Mouse (Mus musculus) midbrain, postnatal 0 days (tissue): ENCODE data around the gene Vps4b. TPM values are rescaled to one million over a fixed set of nuclear protein-coding genes. Genes with fewer than 3 reads are reported as not detected.

Source experiments
- ATAC-seq: fragments of 200-750 bp; cut with Nextera tagmentation; 2 replicates; pipeline ENCODE4 v1.8.0; 2017; ENCODE audit warnings: moderate number of reproducible peaks, mild to moderate bottlenecking, moderate TSS enrichment, moderate library complexity; ENCODE audit not compliant: low FRiP score
- DNase-seq: peaks from one replicate; pipeline ENCODE4 v3.0.0-alpha.2; 2015; ENCODE audit warnings: low spot score
- H3K27ac ChIP-seq: fragments of 300-500 bp; sonication (generic); 2 replicates; pipeline ENCODE4 v1.5.1; 2014; ENCODE audit warnings: low read depth, mild to moderate bottlenecking, low read length, mixed read lengths
- H3K27me3 ChIP-seq: fragments of 300-500 bp; sonication (generic); 2 replicates; pipeline ENCODE4 v1.6.1; 2014; ENCODE audit warnings: low read length, control low read depth, mixed read lengths; ENCODE audit not compliant: insufficient read depth
- H3K36me3 ChIP-seq: fragments of 300-500 bp; sonication (generic); 2 replicates; pipeline ENCODE4 v1.6.1; 2014; ENCODE audit warnings: low read length, control low read depth, mixed read lengths; ENCODE audit not compliant: insufficient read depth
- H3K4me1 ChIP-seq: fragments of 300-500 bp; sonication (generic); 2 replicates; pipeline ENCODE4 v1.6.1; 2014; ENCODE audit warnings: mild to moderate bottlenecking, control low read depth, antibody characterized with exemption, low read length, mixed read lengths; ENCODE audit not compliant: insufficient read depth
- H3K4me2 ChIP-seq: fragments of 300-500 bp; sonication (generic); 2 replicates; pipeline ENCODE4 v1.6.1; 2014; ENCODE audit warnings: low read depth, mild to moderate bottlenecking, low read length, mixed read lengths; ENCODE audit not compliant: poor library complexity, severe bottlenecking
- H3K4me3 ChIP-seq: fragments of 300-500 bp; sonication (generic); 2 replicates; pipeline ENCODE4 v1.5.1; 2014; ENCODE audit warnings: low read depth, mild to moderate bottlenecking, low read length, moderate library complexity
- H3K9ac ChIP-seq: fragments of 300-500 bp; sonication (generic); replicated peaks from 2 replicates; pipeline ENCODE4 v1.6.1; 2014; ENCODE audit warnings: mild to moderate bottlenecking, low read length, moderate library complexity, mixed read lengths; ENCODE audit not compliant: poor library complexity, severe bottlenecking
- H3K9me3 ChIP-seq: fragments of 300-500 bp; sonication (generic); 2 replicates; pipeline ENCODE4 v1.6.1; 2016; ENCODE audit warnings: low read length, control low read depth
- CTCF ChIP-seq: IDR thresholded peaks from 2 replicates; pipeline ENCODE4 v1.5.1; 2016; ENCODE audit warnings: antibody characterized with exemption, mild to moderate bottlenecking
- WGBS: fragments of 180-500 bp; shearing (Covaris S2); extraction: QIAGEN DNeasy Blood & Tissue Kit; methylation state at CpG from one replicate; pipeline ENCODE4 v1.1.7; 2014; 5-methylcytosine and 5-hydroxymethylcytosine counted together
- polyA plus RNA-seq: library from polyadenylated mRNA; unstranded; fragments of >200 nt; fragmentation: Nextera tagmentation; extraction: Ambion mirVana; gene quantifications from 2 replicates; pipeline ENCODE4 v1.2.1, GENCODE M21; 2015
- total RNA-seq: library from RNA; depleted of rRNA; stranded (reverse); fragments of >200 nt; gene quantifications from 2 replicates; pipeline ENCODE4 v1.2.3, GENCODE M21; 2014

Vps4b gene
- total and polyA plus RNA-seq, 2 experiments from 2014 or later = 20.1 to 23.1 TPM

DNA sequence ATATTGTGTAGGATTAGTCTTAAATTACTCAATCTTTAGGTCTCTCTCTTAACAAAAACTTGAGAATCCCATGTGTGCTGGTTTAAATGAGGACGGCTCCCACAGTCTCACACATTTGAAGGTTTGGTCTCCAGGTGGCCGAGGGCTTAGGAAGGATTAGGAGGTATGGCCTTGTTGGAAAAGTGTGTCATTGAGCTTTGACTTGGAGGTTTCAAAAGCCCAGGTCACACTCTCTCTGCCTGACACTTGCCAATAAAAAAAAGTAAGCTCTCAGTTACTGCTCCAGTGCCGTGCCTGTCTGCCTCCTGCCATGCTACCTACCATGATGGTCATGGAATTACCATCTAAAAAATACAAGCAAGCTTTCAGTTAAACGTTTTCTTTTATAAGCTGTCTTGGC, 21.6 kb downstream of the Vps4b start:
- no peak for TF ChIP-seq CTCF
- ATAC-seq = no peak
- Histone ChIP-seq H3K9ac (no peak overlapping the region), H3K27me3 (no peaks in the 10 kb centered on the region), H3K4me3 (no peak overlapping the region), H3K4me2 (no peak overlapping the region), H3K36me3 (peaks cover 49% of the 10 kb centered on the region), H3K4me1 (no peaks in the 10 kb centered on the region), H3K27ac (no peak overlapping the region), H3K9me3 (no peaks in the 10 kb centered on the region)
- 69% methylated on average over 4 of the region's 4 CpGs for WGBS
- DNase-seq = no peak

DNA sequence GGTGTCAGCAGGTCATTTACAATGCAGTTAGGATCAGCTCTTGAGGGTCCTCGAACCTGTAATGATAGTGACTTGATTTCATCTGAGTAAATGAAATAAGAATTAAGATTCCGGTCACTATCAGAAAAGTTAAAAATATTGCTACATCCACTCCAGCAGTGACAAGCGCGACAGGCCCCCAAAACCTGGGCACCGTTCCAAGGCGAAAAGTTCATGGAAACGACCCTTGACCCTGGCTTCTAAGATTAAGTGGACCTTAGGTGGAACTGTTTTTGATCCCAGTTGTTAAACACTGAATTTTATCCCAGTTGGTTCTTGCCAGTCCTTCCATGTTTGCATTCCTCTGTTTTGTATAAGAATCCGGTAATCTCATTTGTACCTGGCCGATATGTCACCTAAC, 22.4 kb downstream of the Vps4b start:
- H3K9ac ChIP-seq = no peak overlapping the region
- WGBS = 92% methylated on average over 9 of the region's 9 CpGs
- peaks cover 43% of the 10 kb centered on the region for H3K36me3 ChIP-seq
- no peak overlapping the region for H3K4me2 ChIP-seq
- no peak for ATAC-seq
- no peaks in the 10 kb centered on the region for H3K9me3 ChIP-seq
- no peaks in the 10 kb centered on the region for H3K27me3 ChIP-seq
- no peak for DNase-seq
- no peak overlapping the region for H3K27ac ChIP-seq
- no peak for TF ChIP-seq CTCF
- no peak overlapping the region for H3K4me3 ChIP-seq
- no peaks in the 10 kb centered on the region for H3K4me1 ChIP-seq

DNA sequence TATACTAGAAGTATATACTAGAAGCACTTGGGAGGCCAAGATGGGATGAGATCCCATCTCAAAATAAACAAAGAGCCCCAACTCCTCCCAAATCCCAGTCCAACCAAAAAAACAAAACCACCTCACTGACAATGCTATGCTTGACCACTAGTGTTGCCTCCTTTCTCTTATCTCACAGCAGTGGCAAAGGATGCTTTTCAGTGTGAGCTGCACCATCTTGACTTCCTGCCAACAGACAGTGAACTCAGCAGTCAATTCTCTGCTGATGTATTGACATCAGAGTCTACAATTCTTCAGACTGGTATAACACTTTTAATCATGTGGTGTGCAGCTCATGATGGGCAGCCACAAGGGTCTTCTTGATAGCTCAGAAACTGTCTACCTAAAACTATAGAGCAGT, 27.8 kb downstream of the Vps4b start:
- ATAC-seq (no peak), DNase-seq (no peak)
- Histone ChIP-seq H3K27me3 (no peaks in the 10 kb centered on the region), H3K9me3 (no peaks in the 10 kb centered on the region), H3K4me2 (no peak overlapping the region), H3K27ac (no peak overlapping the region), H3K36me3 (peaks cover 31% of the 10 kb centered on the region), H3K9ac (no peak overlapping the region), H3K4me1 (no peaks in the 10 kb centered on the region), H3K4me3 (no peak overlapping the region)
- no peak for TF ChIP-seq CTCF

DNA sequence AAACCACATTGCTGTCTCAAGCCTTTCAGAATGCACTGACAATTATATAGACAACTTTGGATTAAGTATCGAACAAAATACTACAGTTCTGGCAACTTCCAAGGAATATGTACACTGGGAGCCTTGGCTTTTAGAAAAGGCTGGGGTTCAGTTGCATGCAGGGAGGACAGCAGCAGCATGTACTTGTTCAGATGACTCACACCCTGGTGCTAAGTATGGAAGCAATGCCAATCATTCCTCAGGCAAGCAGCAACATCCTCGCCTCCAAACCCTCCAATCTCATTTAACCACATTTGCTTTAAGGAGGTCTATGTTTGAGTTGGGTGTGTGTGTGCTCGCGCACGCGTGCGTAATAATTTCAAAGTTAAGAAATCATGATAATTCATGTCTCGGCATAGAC, 30.8 kb downstream of the Vps4b start:
- 96% methylated on average over 8 of the region's 8 CpGs for WGBS

DNA sequence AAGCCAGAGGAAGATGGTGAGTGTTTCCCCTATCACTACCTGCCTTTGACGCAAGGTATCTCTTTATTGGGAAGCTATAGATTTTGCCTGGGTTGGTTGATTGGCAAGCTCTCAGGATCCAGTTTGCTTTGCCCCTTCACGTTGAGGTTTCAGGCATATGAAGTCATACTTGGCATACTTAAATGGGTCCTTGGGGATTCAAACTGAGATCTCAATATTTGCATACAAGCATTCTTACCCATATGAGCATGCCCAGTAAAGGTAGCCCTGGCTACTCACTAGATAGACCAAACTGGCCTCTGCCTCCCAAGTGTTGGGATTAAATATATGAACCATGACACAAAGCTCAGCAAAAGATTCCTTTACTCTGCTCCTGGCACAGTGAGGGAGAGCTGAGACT, 31.7 kb downstream of the Vps4b start:
- H3K4me3 ChIP-seq = no peak overlapping the region
- WGBS = 92% methylated on average over 2 of the region's 2 CpGs
- H3K9ac ChIP-seq = no peak overlapping the region

More for the DNA sequence above, 30.8 kb downstream of the Vps4b start:
- no peak overlapping the region for H3K4me3 ChIP-seq
- H3K9me3 ChIP-seq = no peaks in the 10 kb centered on the region
- ATAC-seq = no peak
- H3K27ac ChIP-seq = no peak overlapping the region
- DNase-seq = no peak
- H3K9ac ChIP-seq = no peak overlapping the region
- peaks cover 25% of the 10 kb centered on the region for H3K36me3 ChIP-seq
- no peak overlapping the region for H3K4me2 ChIP-seq
- no peaks in the 10 kb centered on the region for H3K27me3 ChIP-seq
- no peak for TF ChIP-seq CTCF
- H3K4me1 ChIP-seq = no peaks in the 10 kb centered on the region

DNA sequence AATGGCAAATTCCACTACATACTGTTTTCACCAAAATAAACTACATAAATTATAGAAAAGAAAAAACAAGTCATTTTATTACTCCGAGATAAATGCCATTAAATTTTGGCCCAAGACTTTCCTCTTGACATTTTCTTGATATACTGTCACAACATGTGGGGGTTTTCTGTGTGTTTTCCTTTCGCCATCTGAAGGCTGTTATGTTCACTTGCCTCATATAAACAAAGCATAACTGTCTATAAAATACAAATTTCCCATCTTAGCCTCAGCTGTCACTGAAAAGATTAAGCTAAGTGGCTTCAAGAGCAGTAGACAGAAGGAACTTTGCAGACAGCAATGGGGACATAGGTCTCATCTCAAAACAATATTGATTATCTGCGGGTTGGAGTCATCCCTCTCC, 32.2 kb downstream of the Vps4b start:
- Histone ChIP-seq H3K4me3 (no peak overlapping the region), H3K36me3 (peaks cover 18% of the 10 kb centered on the region), H3K4me2 (no peak overlapping the region), H3K27me3 (no peaks in the 10 kb centered on the region), H3K4me1 (no peaks in the 10 kb centered on the region), H3K9ac (no peak overlapping the region), H3K27ac (no peak overlapping the region), H3K9me3 (no peaks in the 10 kb centered on the region)
- ATAC-seq = no peak
- no peak for TF ChIP-seq CTCF
- 97% methylated on average over 3 of the region's 3 CpGs for WGBS
- no peak for DNase-seq

More for the DNA sequence above, 31.7 kb downstream of the Vps4b start:
- TF ChIP-seq CTCF = no peak
- ATAC-seq (no peak), DNase-seq (no peak)
- no peaks in the 10 kb centered on the region for H3K9me3 ChIP-seq
- H3K4me2 ChIP-seq = no peak overlapping the region
- peaks cover 18% of the 10 kb centered on the region for H3K36me3 ChIP-seq
- H3K4me1 ChIP-seq = no peaks in the 10 kb centered on the region
- no peak overlapping the region for H3K27ac ChIP-seq
- no peaks in the 10 kb centered on the region for H3K27me3 ChIP-seq
